Mouse (Mus musculus) cortical plate, adult 2 months (tissue): ENCODE results near the gene Best3.

Experiments used
- CTCF ChIP-seq: fragments of 200-500 bp; IDR thresholded peaks from 2 replicates; pipeline ENCODE4 v1.5.1; 2011; ENCODE audit warnings: mild to moderate bottlenecking, control low read depth, low read length; ENCODE audit not compliant: insufficient read depth; ENCODE audit errors: extremely low read depth
- POLR2A ChIP-seq: fragments of 200-500 bp; IDR thresholded peaks from 2 replicates; pipeline ENCODE4 v1.6.1; 2011; ENCODE audit warnings: mild to moderate bottlenecking, low read length, control low read depth; ENCODE audit not compliant: insufficient read depth; ENCODE audit errors: extremely low read depth

- TF ChIP-seq POLR2A (no peak), CTCF (no peak)
These were observed 12.8 kb downstream of the Best3 start for GRCm38 (mm10) chr10:116998716-116999455.
